Mouse (Mus musculus): Measurements from ENCODE around the gene Elovl2.
"Not testable (repeated sequence)": the region's sequence is repeated elsewhere in the genome, so short reads cannot be mapped to it uniquely, and the experiment has no call there.

DNA sequence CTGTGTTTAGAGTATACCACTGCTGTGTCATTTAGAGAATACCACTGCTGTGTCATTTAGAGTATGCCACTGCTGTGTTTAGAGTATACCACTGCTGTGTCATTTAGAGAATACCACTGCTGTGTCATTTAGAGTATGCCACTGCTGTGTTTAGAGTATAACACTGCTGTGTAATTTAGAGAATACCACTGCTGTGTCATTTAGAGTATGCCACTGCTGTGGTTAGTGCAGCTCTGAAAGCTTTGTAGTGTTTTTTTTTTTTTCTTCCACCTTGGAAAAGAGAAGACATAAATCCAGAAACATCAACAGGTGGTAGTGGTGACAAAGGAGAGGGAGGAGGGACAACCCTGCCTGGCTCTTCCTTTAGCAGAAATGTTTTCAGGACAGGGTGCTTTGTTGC lies 14.6 kb downstream of the Elovl2 start:
- TF ChIP-seq POLR2A (IDR thresholded peaks at IDR 0.05; ENCODE audit: borderline replicate concordance, control insufficient read depth, low read depth, low read length); CTCF (IDR thresholded peaks at IDR 0.05; ENCODE audit: control insufficient read depth, insufficient read depth, low read length): not testable (repeated sequence)
